Mouse (Mus musculus) thymus, postnatal 0 days (tissue): ENCODE measurements around the gene Tiam1. TPM values are rescaled to one million over a fixed set of nuclear protein-coding genes. Genes with fewer than 3 reads are reported as not detected.
A peak's percentile ranks its signal among the peaks of the same experiment; 100 is the strongest.

ENCODE experiments used
- DNase-seq: peaks from one replicate; pipeline ENCODE4 v3.0.0-alpha.2; 2015; ENCODE audit warnings: low spot score
- polyA plus RNA-seq: library from polyadenylated mRNA; unstranded; fragments of >200 nt; fragmentation: Nextera tagmentation; extraction: Ambion mirVana; gene quantifications from 2 replicates; pipeline ENCODE4 v1.2.1, GENCODE M21; 2015

The Tiam1 gene
- polyA plus RNA-seq, 1 experiment from 2014 or later = 32.7 TPM

DNA sequence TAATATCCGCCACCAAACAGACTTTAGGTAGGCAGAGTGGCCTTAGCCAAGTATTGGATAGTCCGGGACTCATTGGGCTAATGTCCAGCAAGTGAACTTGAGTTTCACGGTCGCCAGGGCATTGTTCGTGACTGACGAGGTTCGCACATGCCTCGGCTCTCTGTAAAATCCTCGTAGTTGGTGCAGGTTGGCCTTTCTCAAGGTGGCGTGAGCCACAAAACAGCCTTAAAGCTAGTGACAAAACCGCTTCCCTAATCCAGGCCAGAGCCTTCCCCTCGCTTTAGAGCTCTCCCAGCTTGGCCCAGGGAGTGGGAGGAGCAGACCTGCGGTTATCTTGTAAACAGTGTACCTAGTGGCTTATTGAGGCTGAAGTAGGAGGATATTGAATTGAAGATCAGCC lies 972 bp upstream of the Tiam1 start:
- DNase-seq = peak; percentile 23

DNA sequence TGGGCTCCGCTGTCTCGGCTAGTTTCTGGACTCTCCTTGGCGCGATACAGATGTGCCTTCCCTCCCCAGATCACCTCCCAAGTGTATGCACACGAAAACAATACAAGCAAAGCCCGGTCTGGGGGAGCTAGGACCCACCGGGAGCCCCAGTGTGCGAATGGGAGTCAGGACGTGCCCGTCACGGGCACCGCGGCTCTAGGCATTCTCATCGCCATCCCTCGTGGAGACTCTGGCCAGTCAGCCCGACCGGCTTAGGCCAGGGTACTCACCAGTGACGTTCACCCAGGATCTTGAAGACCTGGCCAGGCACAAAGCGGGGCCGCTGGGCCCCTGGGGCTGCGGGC lies 181 bp downstream of the Tiam1 start:
- no peak for DNase-seq

DNA sequence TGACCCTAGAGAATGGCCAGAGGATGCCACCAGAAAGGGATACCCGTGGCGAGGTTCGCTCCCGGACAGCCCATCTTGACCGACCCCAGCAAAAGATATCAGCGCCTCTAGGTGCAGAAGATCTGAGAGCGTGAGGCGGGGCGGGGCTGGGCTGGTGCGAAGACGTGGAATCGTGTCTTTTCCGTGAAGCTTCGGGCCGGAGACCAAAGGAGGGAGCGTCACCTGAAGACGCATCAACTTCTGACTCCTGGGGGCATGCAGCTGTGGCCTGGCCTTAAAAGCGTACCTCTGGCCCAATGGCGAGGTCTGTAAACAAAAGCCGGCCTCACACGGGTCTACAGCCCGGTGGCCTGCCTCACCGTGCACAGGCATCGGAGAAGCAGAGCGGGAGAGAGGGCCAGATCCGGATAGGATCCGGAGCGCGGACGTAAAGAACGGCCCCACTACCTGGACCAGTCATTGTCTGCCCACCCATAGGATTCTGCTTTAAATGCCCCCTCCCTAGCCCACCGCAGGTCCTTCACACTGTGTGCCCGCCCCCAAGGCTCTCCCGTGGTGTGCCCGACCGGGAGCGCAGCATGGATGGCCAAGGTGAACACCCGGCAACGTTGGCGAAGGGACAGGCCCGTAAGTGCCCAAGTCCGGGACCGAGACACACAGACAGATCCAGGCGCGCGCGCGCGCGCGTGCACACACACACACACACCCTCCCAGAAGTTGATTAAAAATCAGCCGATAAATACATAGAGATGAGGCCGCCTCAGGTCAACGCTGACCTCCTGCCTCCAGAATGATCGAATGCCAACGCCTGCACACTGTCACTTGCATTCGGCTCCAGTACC lies 774 bp downstream of the Tiam1 start:
- DNase-seq = peak; percentile 55

DNA sequence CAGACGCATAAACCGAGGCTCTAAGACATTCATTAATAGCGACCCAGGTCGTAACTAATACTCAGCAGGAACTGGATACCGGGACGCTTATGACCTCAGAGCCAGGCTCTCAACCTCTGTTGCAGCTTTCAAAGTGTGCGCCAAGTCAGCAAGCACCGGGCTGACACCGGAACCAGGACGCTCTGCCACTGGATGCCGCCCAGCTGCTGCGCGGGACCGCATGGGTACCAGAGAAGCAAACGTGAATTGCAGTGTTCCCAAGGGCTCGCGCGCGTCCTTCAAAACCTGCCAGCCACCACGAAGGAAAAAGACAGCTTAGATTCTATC lies 1.4 kb downstream of the Tiam1 start:
- peak; percentile 41 for DNase-seq

DNA sequence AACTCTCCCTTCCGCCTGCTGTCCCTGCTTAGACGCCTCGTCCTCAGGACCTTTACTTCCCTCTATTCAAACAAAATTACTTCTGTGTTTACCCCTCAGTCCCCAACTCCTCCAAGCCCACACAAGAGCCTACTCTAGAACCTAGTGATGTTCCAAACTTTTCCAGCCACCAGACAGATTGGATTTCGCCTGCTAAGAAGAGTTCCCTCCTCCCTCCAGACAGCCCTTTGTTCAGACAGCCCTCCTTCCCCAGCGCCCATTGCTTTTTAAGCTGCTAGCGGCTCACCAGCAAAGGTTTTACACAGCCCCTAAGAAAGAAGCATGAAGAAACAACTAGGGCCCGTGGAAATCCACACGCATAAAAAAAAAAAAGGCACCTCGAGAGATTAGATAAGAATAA lies 2.0 kb downstream of the Tiam1 start:
- no peak for DNase-seq

DNA sequence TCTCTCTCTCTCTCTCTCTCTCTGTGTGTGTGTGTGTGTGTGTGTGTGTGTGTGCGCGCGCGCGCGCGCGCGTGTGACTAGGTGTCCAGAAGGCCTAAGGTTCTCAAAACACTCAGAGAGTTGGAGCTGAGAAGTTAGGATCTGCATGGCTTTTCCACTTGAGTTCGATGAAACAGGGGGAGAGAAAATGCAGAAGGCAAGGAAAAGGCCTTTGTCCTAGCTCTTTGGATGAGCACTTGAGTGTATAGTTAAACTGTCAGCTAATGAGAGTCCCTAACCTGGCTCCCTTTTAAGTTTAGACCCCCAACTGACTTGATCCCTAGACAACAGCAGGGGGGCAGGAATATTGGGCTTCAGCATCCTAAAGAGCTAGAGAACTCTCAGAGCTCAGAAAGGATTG lies 3.0 kb downstream of the Tiam1 start:
- no peak for DNase-seq

DNA sequence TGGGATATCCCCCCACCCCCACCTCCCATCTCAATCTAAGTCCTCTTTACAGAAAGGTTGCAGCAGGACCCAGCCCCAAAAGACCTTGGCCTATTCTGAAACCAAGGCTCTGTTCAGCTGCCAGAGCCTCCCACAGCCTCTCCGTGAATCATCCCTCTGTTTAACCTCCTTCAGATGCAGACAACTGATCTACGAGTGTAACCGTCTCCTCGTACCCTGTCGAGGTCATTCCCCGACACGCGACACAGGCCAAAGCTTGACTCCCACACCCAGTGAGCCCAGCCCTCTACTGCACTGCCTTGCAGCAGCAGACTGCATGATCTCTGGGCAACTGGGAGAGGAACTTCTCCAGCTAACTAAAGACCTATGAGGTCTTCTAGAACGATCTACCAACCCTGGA lies 3.9 kb downstream of the Tiam1 start:
- DNase-seq = no peak

DNA sequence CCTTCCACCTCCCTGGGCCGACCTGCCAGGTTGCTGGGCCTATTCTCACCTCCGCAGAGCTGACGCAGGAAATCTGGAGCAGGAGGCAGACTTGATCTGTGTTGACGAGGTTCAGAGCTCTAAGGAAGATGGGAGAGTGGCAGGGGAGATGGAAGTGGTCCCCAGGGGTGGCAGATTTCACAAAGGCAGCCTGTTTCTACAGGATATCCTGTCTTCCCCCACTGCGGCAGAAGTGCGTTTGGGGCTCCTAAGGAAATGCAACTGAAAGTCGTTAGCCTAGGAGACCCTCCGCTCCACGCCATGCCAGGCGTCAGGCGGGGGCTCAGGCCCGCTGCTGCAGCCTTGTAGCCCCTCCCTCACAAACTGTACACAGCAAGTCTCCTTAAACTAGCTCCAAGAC lies 5.4 kb downstream of the Tiam1 start:
- DNase-seq = peak; percentile 56

DNA sequence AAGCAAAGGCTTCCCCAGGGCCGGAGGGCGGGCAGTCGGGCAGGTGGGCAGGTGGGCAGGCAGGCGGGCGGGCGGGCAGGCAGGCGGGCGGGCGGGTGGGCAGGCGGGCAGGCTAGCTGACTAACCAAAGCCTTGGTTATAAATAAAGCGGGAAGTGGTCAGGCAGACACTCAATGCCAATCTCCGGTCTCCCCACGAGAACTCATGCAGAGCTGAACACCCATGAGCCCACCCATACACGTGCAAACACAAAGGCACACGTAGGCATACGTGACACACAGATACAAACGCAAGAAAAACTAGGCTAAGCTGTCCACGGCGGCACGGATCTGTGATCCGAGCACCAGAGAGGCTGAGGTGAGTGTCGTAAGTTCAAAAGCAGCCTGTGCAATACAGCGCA lies 6.4 kb downstream of the Tiam1 start:
- no peak for DNase-seq

DNA sequence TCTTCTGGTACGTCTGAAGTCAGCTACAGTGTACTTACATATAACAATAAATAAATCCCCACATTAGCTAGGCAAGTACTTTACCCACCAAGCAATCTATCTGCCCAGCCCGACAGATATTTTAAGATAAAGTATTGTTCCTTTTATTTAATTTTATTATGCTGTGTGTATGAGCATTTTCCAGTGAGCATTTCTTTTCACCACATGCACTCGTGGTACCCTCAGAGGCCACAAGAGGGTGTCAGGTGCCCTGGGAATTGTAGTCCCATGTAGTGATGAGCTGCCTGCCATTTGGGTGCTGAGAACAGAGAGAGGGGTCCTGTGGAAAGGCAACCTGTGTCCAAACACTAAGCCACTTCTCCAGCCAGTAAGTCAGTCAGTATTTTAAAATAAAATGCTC lies 8.0 kb downstream of the Tiam1 start:
- DNase-seq = no peak

DNA sequence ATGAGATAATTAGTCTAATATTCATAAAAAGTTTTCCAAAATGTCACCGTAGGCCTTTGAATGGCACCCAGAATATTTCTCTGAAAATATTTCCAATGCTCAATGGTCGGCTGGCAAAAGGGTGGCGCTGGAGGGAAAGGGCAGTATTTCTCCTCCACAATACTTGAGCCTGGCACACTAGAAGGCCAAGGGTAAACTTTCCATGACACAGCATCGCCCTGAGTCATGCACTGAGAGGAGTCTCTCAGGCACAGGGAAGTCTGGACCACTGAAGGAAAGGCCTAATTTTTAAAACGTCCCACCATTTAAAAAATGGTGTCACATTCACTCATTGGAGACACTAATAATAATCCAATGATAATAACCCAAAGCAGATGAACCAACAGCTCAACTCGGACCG lies 9.2 kb downstream of the Tiam1 start:
- DNase-seq = no peak

DNA sequence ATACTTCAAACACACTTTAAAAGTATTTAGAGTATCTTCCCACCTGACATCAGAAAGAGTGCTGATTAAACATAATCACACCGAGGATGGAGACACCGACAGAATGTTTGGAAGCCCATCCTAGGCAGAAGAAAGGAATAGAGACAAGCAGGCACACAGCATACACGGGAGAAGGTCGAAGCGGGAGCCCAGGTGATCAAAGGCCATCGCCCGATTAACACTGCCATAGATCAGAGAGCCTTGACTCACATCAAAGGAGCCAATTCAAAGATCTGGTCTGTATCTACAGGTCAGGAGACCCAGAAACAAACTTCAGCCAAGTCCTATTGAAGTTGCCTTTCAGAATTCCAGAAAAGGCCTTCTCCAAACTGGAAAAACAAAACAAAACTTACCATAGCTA lies 10.8 kb downstream of the Tiam1 start:
- DNase-seq = no peak

DNA sequence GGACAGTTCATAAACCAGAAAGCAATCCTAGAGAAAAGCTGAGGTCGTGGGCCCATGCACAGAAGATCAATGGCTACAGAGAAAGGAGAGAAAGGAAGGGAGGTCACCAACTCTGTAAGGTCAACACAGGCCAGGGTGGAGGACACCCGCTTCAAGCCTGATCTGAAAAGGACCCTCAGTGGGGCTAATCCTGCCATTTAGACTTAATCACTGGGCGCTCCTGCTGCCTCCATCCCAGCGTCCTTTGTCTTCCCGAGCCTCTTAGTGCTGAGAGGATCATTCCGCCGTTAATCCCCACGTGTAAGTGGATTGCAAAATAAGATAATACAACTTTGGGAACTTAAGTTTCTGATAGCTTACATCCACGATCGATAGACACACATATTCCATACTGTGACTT lies 11.2 kb downstream of the Tiam1 start:
- DNase-seq = no peak

DNA sequence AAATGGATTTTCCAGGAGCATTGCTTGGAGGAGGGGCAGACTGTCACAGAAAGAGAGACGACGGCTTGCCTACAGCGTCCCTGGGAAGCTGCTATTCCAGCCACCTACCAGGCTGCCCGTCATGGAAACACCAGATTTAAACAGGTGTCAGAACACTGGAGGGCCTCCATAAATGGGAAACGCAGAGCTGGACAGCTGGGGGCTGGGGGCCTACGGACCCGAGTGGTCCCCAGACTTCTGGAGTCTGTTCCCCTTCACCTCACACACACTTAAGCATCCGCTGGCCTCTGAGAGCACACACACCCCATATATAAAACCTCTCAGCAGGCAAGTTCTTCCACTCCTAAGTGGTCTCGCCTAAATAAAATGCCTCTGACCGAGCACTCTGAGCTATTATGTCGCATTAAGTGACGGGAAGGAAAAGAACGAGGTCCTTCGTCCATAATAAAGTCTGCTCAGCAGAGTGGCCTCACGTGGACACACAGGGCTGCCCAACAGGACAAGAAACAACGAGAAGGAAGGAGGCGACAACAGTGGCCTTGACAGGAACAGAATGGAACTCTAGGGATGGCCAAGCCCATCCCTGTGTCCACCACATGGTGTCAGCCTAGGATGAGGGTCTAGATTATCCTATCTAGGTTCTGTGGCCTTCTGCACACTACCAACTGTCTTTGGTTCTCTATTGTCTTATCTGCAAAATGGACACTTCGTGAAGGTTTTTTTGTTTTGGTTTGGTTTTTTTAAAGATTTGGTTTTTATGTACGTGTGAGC lies 14.6 kb downstream of the Tiam1 start:
- DNase-seq = no peak

DNA sequence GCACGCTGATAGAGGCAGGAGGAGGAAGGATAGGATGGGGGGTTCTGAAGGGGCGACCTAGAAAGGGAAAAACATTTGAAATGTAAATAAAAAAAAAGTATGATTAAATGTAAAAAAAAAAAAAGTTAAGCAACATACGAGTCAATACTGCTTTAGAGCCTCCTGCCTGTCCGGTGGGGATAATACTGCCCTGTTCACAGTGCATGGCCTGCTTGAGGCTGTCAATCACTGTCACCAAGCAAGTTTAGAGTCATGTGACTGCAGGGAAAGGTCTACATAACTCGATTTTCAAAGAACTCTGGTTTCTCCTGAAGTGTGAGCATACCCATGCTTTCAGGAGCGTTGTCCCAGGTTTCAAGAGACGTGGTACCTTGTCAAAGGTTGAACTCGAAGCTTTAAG lies 15.2 kb downstream of the Tiam1 start:
- no peak for DNase-seq

DNA sequence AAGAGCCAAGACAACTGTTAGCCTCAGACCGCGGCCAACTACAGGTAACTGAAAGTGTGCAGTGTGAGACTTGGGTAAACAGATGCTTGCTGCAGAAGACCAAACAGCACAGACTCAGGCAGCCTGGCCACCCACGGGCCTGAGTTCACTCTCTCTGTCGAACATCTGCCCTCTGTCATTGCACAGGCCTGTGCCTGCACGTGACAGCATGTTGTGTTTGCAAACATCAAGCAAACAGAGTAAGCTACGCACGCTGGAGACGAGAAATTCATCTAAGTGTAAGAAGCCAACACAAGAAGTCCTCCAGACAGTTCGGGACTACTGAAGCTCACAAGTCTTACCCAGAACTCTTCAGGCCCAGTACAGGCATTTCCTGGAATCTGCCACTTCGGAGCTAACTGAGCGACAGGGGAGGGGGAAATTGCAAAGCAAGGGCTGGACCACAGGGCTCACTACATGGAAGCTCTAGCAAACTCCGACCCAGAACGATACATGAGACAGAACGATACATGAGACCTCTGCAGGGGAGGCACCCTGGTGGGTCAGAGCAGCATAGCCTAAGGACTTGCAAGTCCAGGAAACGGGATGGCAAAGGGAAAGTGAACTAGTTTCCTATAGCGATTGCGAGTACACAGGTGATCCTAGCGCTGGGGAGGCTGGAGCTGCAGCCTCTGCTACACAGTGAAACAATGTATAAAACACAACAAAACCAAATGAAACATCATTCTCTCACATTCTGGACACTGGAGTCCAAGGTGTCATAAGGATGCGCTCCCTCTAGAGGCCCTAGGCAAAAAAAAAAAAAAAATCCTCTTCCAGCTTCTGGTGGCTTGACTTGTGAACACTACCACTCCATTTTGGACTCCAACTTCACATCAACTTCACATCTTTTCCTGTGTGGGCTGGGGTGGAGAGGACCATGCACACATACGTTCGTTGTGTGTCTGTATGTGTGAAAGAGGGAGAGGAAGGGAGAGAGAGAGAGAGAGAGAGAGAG lies 18.0 kb downstream of the Tiam1 start:
- no peak for DNase-seq

DNA sequence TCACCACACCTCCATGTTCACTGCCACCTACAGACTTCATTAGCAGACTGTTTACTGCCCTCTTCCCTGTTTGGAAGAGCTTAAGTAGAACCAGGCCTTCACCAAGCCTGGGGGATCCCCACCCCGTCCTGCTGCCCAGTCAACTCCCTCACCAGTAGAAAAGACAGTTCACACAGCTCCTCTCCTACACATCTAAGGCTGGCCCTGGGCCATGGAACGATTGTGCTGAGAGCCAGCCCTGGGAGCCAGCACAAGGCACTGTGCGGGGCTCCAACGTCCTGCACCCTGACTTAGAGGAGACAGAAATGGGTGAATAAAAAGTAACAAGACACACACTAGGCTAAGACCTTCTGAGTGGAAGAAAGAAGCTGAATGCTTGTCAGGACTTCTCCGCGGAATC lies 20.5 kb downstream of the Tiam1 start:
- DNase-seq = no peak

DNA sequence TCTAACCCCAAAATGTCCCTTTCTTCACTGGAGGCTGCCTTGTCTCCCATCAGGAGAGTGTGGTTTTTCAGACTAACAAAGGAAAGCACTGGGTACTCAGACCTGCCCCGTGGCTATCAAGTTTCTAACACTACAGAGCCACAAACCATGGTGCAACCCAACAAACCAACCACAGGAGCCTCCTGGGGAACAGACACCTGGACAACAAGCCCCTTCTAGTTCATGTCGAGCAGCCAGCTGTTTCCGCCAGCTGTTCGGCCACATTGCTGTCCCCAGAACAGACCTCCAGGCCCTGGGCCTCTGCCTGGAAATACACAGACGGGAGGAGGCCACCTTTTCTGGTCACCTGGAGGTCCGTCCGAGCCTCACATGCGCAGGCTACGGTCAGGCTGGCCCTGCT lies 21.1 kb downstream of the Tiam1 start:
- peak; percentile 35 for DNase-seq

DNA sequence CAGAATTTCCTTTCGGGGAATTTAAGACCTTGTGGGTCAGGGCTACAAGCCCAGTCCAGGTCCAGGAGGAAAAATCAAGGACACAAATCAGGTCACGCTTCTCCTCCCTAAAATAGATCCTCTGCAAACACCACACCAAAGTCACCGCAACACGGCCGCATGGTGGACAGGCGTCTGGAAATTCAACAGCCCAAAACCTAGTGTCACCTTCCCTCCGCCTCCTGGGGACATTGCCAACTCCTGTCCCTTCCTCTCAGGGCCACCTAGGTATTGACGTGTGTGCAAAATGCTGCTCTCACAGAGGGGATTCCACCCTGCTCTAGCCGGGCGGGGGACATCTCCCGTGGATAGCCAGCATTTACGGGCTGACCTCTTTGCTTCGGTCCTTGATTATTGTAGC lies 21.8 kb downstream of the Tiam1 start:
- DNase-seq = no peak

DNA sequence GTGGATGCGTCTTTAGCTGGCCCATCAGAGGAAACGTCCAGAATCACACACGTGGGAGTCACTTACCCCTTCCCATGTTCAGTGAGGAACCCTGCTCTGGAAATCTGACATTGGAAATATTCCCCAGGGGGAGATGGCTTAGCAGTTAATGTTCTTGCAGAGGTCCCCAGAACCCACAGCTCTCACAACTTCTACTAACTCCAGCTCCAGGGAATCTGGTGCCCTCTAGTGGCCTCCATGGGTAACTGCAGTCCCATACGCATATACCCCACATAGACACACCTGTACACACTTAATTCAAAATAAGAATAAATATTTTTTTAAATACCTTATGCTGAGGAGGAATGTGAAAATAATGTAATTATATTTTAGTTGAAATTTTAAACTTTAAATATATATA lies 23.6 kb downstream of the Tiam1 start:
- DNase-seq = no peak

DNA sequence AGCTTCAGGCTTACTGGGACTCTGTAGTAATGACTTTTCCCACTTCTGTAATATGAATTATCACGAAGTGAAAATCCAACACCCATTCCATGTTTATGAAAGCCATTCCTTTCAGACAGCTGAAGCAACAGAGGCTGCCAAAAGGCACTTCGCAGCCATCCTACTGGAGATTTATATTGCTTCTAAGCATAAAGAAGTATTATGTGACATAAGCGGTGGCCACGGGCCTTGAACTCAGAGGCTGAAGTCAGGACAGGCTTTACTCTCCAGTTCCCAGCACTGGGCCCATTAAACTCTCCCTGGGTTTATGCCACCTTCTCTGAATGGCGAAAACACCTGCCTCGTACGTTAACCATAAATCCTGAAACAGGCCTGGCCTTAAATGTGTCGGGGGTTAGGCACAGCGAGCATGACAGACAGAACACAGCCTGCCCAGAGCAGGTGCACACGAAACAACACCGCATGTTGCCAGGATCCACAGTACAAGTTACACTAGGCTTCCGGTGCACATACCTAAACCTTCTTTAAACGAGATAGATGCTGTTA lies 26.9 kb downstream of the Tiam1 start:
- no peak for DNase-seq
